Mouse (Mus musculus) lung, embryonic 15.5 days (tissue): ENCODE data around the gene Serpinb2. TPM values are rescaled to one million over a fixed set of nuclear protein-coding genes. Genes with fewer than 3 reads are reported as not detected.

Experiments used
- ATAC-seq: fragments of 200-750 bp; cut with Nextera tagmentation; 2 replicates; pipeline ENCODE4 v1.8.0; 2017; ENCODE audit warnings: moderate number of reproducible peaks, borderline replicate concordance; ENCODE audit not compliant: low FRiP score, low TSS enrichment; ENCODE audit errors: extremely low read depth
- H3K27ac ChIP-seq: fragments of 300-500 bp; sonication (generic); 2 replicates; pipeline ENCODE4 v1.5.1; 2015; ENCODE audit warnings: moderate library complexity, mild to moderate bottlenecking, inconsistent platforms
- H3K27me3 ChIP-seq: fragments of 300-500 bp; sonication (generic); 2 replicates; pipeline ENCODE4 v1.6.1; 2015; ENCODE audit warnings: inconsistent platforms
- H3K36me3 ChIP-seq: fragments of 300-500 bp; sonication (generic); 2 replicates; pipeline ENCODE4 v1.6.1; 2015; ENCODE audit warnings: inconsistent platforms
- H3K4me1 ChIP-seq: fragments of 300-500 bp; sonication (generic); 2 replicates; pipeline ENCODE4 v1.6.1; 2015; ENCODE audit warnings: inconsistent platforms
- H3K4me2 ChIP-seq: fragments of 300-500 bp; sonication (generic); 2 replicates; pipeline ENCODE4 v1.6.1; 2015; ENCODE audit warnings: inconsistent platforms, mild to moderate bottlenecking, moderate library complexity
- H3K4me3 ChIP-seq: fragments of 300-500 bp; sonication (generic); 2 replicates; pipeline ENCODE4 v1.5.1; 2015; ENCODE audit warnings: mild to moderate bottlenecking, inconsistent platforms
- H3K9ac ChIP-seq: fragments of 300-500 bp; sonication (generic); 2 replicates; pipeline ENCODE4 v1.6.1; 2015; ENCODE audit warnings: inconsistent platforms
- H3K9me3 ChIP-seq: fragments of 300-500 bp; sonication (generic); 2 replicates; pipeline ENCODE4 v1.6.1; 2016; ENCODE audit warnings: inconsistent platforms
- WGBS: fragments of 180-500 bp; shearing (Covaris S2); methylation state at CpG from one replicate; pipeline ENCODE4 v1.1.7; 2015; 5-methylcytosine and 5-hydroxymethylcytosine counted together
- polyA plus RNA-seq: library from polyadenylated mRNA; unstranded; fragments of >200 nt; fragmentation: Nextera tagmentation; extraction: Ambion mirVana; gene quantifications from 2 replicates; pipeline ENCODE4 v1.2.1, GENCODE M21; 2015

The Serpinb2 gene
- polyA plus RNA-seq, 1 experiment from 2014 or later = 0.37 TPM

DNA sequence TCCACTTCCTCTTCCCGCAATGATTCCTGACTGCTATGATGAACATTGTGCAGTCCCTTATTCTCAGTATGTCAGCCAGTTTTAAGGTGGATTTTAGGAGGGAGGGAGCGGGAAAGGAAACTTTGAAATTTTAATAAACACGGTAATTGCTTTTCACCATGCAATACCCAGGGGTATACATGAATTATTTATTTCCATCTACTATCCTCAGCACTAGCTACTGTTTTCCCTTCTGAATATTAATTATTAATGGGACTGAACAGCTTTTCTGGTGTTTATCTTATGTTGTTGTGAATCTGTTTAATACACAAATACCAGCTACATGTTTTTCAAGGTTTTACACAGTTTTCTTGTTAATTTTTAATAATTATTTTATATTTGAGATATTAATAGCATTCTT is 73.7 kb downstream of the Serpinb2 start:
- no peaks in the 10 kb centered on the region for H3K9me3 ChIP-seq
- no peak overlapping the region for H3K27ac ChIP-seq
- ATAC-seq = no peak
- no peak overlapping the region for H3K4me2 ChIP-seq
- H3K4me3 ChIP-seq = no peak overlapping the region
- H3K27me3 ChIP-seq = no peaks in the 10 kb centered on the region
- WGBS = 85% methylated on average over 3 of the region's 3 CpGs
- no peaks in the 10 kb centered on the region for H3K36me3 ChIP-seq
- H3K4me1 ChIP-seq = peaks cover 6% of the 10 kb centered on the region
- no peak overlapping the region for H3K9ac ChIP-seq

Other genes with a start within 250 kb of the Serpinb2 start
- gene Serpinb3b, start 233.1 kb upstream of the Serpinb2 start, polyA plus RNA-seq = not detected in 2 replicates
- 0.15 TPM in 1 of 2 replicates, not detected in the other for gene Serpinb3c, start 233.1 kb upstream of the Serpinb2 start, polyA plus RNA-seq
- 0.34 TPM in 1 of 2 replicates, not detected in the other for gene Serpinb11, start 150.2 kb upstream of the Serpinb2 start, polyA plus RNA-seq
- gene Serpinb7, start 111.8 kb upstream of the Serpinb2 start, polyA plus RNA-seq = 0.20 and 0.52 TPM in 2 replicates
- gene Serpinb8, start 78.6 kb downstream of the Serpinb2 start, polyA plus RNA-seq = 4.1 and 5.8 TPM in 2 replicates